Mouse (Mus musculus) yolk sac, embryonic 10.5 days (tissue): ENCODE measurements around the gene Alkbh2.
A peak's percentile ranks its signal among the peaks of the same experiment; 100 is the strongest.

Experiments
- DNase-seq: peaks from one replicate; pipeline ENCODE4 v3.0.0-alpha.2; 2017; ENCODE audit warnings: low spot score

Gene Alkbh2

GRCm38 (mm10) chr5:114146028-114146888 lies 18.2 kb upstream of the Alkbh2 start, which contains the start of gene Acacb:
Gene Acacb (plus strand): TSS chr5:114146535.
- DNase-seq = peak; percentile 78

GRCm38 (mm10) chr5:114139175-114139574 lies 11.2 kb upstream of the Alkbh2 start:
- no peak for DNase-seq

- no peak for DNase-seq
Observed at GRCm38 (mm10) chr5:114138277-114139164, 10.5 kb upstream of the Alkbh2 start.

- DNase-seq = no peak
Observed at GRCm38 (mm10) chr5:114137481-114138276, 9.7 kb upstream of the Alkbh2 start.

- DNase-seq = no peak
Observed at GRCm38 (mm10) chr5:114135516-114135915, 7.5 kb upstream of the Alkbh2 start.

GRCm38 (mm10) chr5:114134091-114134534 lies 6.1 kb upstream of the Alkbh2 start:
- peak; percentile 22 for DNase-seq

GRCm38 (mm10) chr5:114132841-114133240 lies 4.8 kb upstream of the Alkbh2 start:
- no peak for DNase-seq

GRCm38 (mm10) chr5:114131521-114131840 lies 3.5 kb upstream of the Alkbh2 start:
- no peak for DNase-seq

- peak; percentile 94 for DNase-seq
Observed at GRCm38 (mm10) chr5:114130698-114131520, 2.9 kb upstream of the Alkbh2 start.

- peak; percentile 69 for DNase-seq
Observed at GRCm38 (mm10) chr5:114130211-114130605, 2.2 kb upstream of the Alkbh2 start, which contains the start of gene Ung. Gene Ung (plus strand): TSS chr5:114130386.

- no peak for DNase-seq
Observed at GRCm38 (mm10) chr5:114129550-114130210, 1.7 kb upstream of the Alkbh2 start.

- no peak for DNase-seq
Observed at GRCm38 (mm10) chr5:114126499-114127244, 1.3 kb downstream of the Alkbh2 start.

GRCm38 (mm10) chr5:114126008-114126407 lies 2.0 kb downstream of the Alkbh2 start:
- DNase-seq = no peak

- no peak for DNase-seq
Observed at GRCm38 (mm10) chr5:114119806-114120205, 8.2 kb downstream of the Alkbh2 start.

- DNase-seq = no peak
Observed at GRCm38 (mm10) chr5:114116586-114116985, 11.4 kb downstream of the Alkbh2 start.

- no peak for DNase-seq
Observed at GRCm38 (mm10) chr5:114115030-114115429, 13.0 kb downstream of the Alkbh2 start.

- no peak for DNase-seq
Observed at GRCm38 (mm10) chr5:114113334-114113733, 14.7 kb downstream of the Alkbh2 start.

GRCm38 (mm10) chr5:114106391-114106935 lies 21.6 kb downstream of the Alkbh2 start:
- no peak for DNase-seq

- no peak for DNase-seq
Observed at GRCm38 (mm10) chr5:114102807-114103206, 25.2 kb downstream of the Alkbh2 start.
